Mouse (Mus musculus) forebrain, embryonic 16.5 days (tissue): Measurements from ENCODE around the gene Mroh2a. TPM values are rescaled to one million over a fixed set of nuclear protein-coding genes. Genes with fewer than 3 reads are reported as not detected.
A peak's percentile ranks its signal among the peaks of the same experiment; 100 is the strongest.

ENCODE experiments used
- ATAC-seq: fragments of 200-750 bp; cut with Nextera tagmentation; 2 replicates; pipeline ENCODE4 v1.8.0; 2017; ENCODE audit warnings: mild to moderate bottlenecking, moderate library complexity
- H3K27ac ChIP-seq: fragments of 300-500 bp; sonication (generic); 2 replicates; pipeline ENCODE4 v1.5.1; 2014; ENCODE audit warnings: low read length, control low read depth
- H3K27me3 ChIP-seq: fragments of 300-500 bp; sonication (generic); replicated peaks from 2 replicates; pipeline ENCODE4 v1.6.1; 2014; ENCODE audit warnings: low read length; ENCODE audit not compliant: control insufficient read depth, insufficient read depth
- H3K36me3 ChIP-seq: fragments of 300-500 bp; sonication (generic); 2 replicates; pipeline ENCODE4 v1.6.1; 2014; ENCODE audit not compliant: control insufficient read depth, insufficient read depth
- H3K4me1 ChIP-seq: fragments of 300-500 bp; sonication (generic); replicated peaks from 2 replicates; pipeline ENCODE4 v1.6.1; 2014; ENCODE audit warnings: low read length; ENCODE audit not compliant: control insufficient read depth, insufficient read depth
- H3K4me2 ChIP-seq: fragments of 300-500 bp; sonication (generic); 2 replicates; pipeline ENCODE4 v1.6.1; 2014; ENCODE audit warnings: mild to moderate bottlenecking, low read length, control low read depth
- H3K4me3 ChIP-seq: fragments of 300-500 bp; sonication (generic); replicated peaks from 2 replicates; pipeline ENCODE4 v1.5.1; 2014; ENCODE audit warnings: mild to moderate bottlenecking, low read length, control low read depth
- H3K9ac ChIP-seq: fragments of 300-500 bp; sonication (generic); replicated peaks from 2 replicates; pipeline ENCODE4 v1.6.1; 2014; ENCODE audit warnings: low read depth, low read length, control low read depth
- H3K9me3 ChIP-seq: fragments of 300-500 bp; sonication (generic); 2 replicates; pipeline ENCODE4 v1.6.1; 2016; ENCODE audit warnings: low read length; ENCODE audit not compliant: control insufficient read depth
- WGBS: fragments of 180-500 bp; shearing (Covaris S2); extraction: QIAGEN DNeasy Blood & Tissue Kit; methylation state at CpG from one replicate; pipeline ENCODE4 v1.1.7; 2014; 5-methylcytosine and 5-hydroxymethylcytosine counted together
- polyA plus RNA-seq: library from polyadenylated mRNA; unstranded; fragments of >200 nt; fragmentation: Nextera tagmentation; extraction: Ambion mirVana; gene quantifications from 2 replicates; pipeline ENCODE4 v1.2.1, GENCODE M21; 2015

The Mroh2a gene
- polyA plus RNA-seq, 1 experiment from 2014 or later = 1.0 TPM

GRCm38 (mm10) chr1:88306543-88306942 is 79.8 kb downstream of the Mroh2a start:
- peaks cover 67% of the 10 kb centered on the region for H3K9me3 ChIP-seq
- no peak overlapping the region for H3K9ac ChIP-seq
- peak; percentile 43 for ATAC-seq
- H3K4me1 ChIP-seq = no peaks in the 10 kb centered on the region
- H3K27ac ChIP-seq = no peak overlapping the region
- H3K4me3 ChIP-seq = no peak overlapping the region
- H3K4me2 ChIP-seq = no peak overlapping the region
- no peaks in the 10 kb centered on the region for H3K36me3 ChIP-seq
- WGBS = 63% methylated on average over 1 of the region's 1 CpGs
- H3K27me3 ChIP-seq = no peaks in the 10 kb centered on the region

GRCm38 (mm10) chr1:88307180-88307579 is 80.4 kb downstream of the Mroh2a start:
- no peak overlapping the region for H3K4me3 ChIP-seq
- H3K27me3 ChIP-seq = no peaks in the 10 kb centered on the region
- ATAC-seq = no peak
- H3K4me2 ChIP-seq = no peak overlapping the region
- WGBS = 67% methylated on average over 12 of the region's 12 CpGs
- H3K27ac ChIP-seq = no peak overlapping the region
- peaks cover 67% of the 10 kb centered on the region for H3K9me3 ChIP-seq
- no peak overlapping the region for H3K9ac ChIP-seq
- H3K36me3 ChIP-seq = no peaks in the 10 kb centered on the region
- H3K4me1 ChIP-seq = no peaks in the 10 kb centered on the region

- 52% methylated on average over 2 of the region's 2 CpGs for WGBS
- no peaks in the 10 kb centered on the region for H3K27me3 ChIP-seq
- H3K4me2 ChIP-seq = no peak overlapping the region
- H3K27ac ChIP-seq = no peak overlapping the region
- no peak overlapping the region for H3K4me3 ChIP-seq
- no peak for ATAC-seq
- no peaks in the 10 kb centered on the region for H3K4me1 ChIP-seq
- no peak overlapping the region for H3K9ac ChIP-seq
- H3K36me3 ChIP-seq = no peaks in the 10 kb centered on the region
- peaks cover 52% of the 10 kb centered on the region for H3K9me3 ChIP-seq
These were observed 82.2 kb downstream of the Mroh2a start for GRCm38 (mm10) chr1:88309020-88309419.

- no peak for ATAC-seq
- WGBS = 51% methylated on average over 3 of the region's 3 CpGs
- peaks cover 43% of the 10 kb centered on the region for H3K9me3 ChIP-seq
- H3K4me2 ChIP-seq = no peak overlapping the region
- H3K27ac ChIP-seq = no peak overlapping the region
- H3K4me3 ChIP-seq = no peak overlapping the region
- H3K9ac ChIP-seq = no peak overlapping the region
- no peaks in the 10 kb centered on the region for H3K27me3 ChIP-seq
- no peaks in the 10 kb centered on the region for H3K4me1 ChIP-seq
- no peaks in the 10 kb centered on the region for H3K36me3 ChIP-seq
These were observed 83.1 kb downstream of the Mroh2a start for GRCm38 (mm10) chr1:88309905-88310304.

- H3K9ac ChIP-seq = no peak overlapping the region
- no peak overlapping the region for H3K4me2 ChIP-seq
- no peaks in the 10 kb centered on the region for H3K27me3 ChIP-seq
- H3K36me3 ChIP-seq = no peaks in the 10 kb centered on the region
- no peak for ATAC-seq
- 67% methylated on average over 3 of the region's 3 CpGs for WGBS
- no peak overlapping the region for H3K4me3 ChIP-seq
- no peak overlapping the region for H3K27ac ChIP-seq
- peaks cover 39% of the 10 kb centered on the region for H3K9me3 ChIP-seq
- H3K4me1 ChIP-seq = no peaks in the 10 kb centered on the region
These were observed 83.6 kb downstream of the Mroh2a start for GRCm38 (mm10) chr1:88310349-88310748.

Other genes with a start within 250 kb of the Mroh2a start
- gene Usp40, start 218.4 kb upstream of the Mroh2a start, polyA plus RNA-seq = 25.7 and 31.4 TPM in 2 replicates
- not detected in 2 replicates for gene Ugt1a10, start 171.6 kb upstream of the Mroh2a start, polyA plus RNA-seq
- gene Ugt1a9, start 156.2 kb upstream of the Mroh2a start, polyA plus RNA-seq = not detected in 2 replicates
- gene Ugt1a8, start 139.2 kb upstream of the Mroh2a start, polyA plus RNA-seq = not detected in 2 replicates
- gene Ugt1a7c, start 131.9 kb upstream of the Mroh2a start, polyA plus RNA-seq = 1.2 and 1.4 TPM in 2 replicates
- 1.0 and 1.7 TPM in 2 replicates for gene Ugt1a6b, start 123.7 kb upstream of the Mroh2a start, polyA plus RNA-seq
- gene Ugt1a6a, start 92.2 kb upstream of the Mroh2a start, polyA plus RNA-seq = 2.7 and 2.8 TPM in 2 replicates
- gene Ugt1a5, start 61.0 kb upstream of the Mroh2a start, polyA plus RNA-seq = not detected in 2 replicates
- gene Ugt1a2, start 26.4 kb upstream of the Mroh2a start, polyA plus RNA-seq = not detected in 2 replicates
- gene Dnajb3, start 21.2 kb upstream of the Mroh2a start, polyA plus RNA-seq = 10.1 and 11.7 TPM in 2 replicates
- gene Ugt1a1, start 15.0 kb upstream of the Mroh2a start, polyA plus RNA-seq = not detected in 2 replicates
- gene Hjurp, start 50.6 kb downstream of the Mroh2a start, polyA plus RNA-seq = 121 TPM in 2 replicates
- 0.09 TPM in 1 of 2 replicates, not detected in the other for gene Trpm8, start 50.7 kb downstream of the Mroh2a start, polyA plus RNA-seq
- gene Spp2, start 180.0 kb downstream of the Mroh2a start, polyA plus RNA-seq = 0.53 TPM in 1 of 2 replicates, not detected in the other